Mouse (Mus musculus) bone marrow macrophage, adult 2 months (primary cell): ENCODE data around the gene Pqbp1.

Source experiments
- CTCF ChIP-seq: IDR thresholded peaks from 2 replicates; pipeline ENCODE4 v1.5.1; 2012; ENCODE audit warnings: low read depth, mild to moderate bottlenecking, low read length, moderate library complexity
- POLR2A ChIP-seq: IDR thresholded peaks from 2 replicates; pipeline ENCODE4 v1.6.1; 2012; ENCODE audit warnings: mild to moderate bottlenecking, low read depth, low read length, borderline replicate concordance

GRCm38 (mm10) chrX:7863181-7863580 is 35.9 kb downstream of the Pqbp1 start:
- TF ChIP-seq CTCF (no peak), POLR2A (no peak)
